Mouse (Mus musculus) urinary bladder, postnatal 14 days (tissue): Measurements from ENCODE around the gene Apoh.

ENCODE experiments used
- DNase-seq: peaks from one replicate; pipeline ENCODE4 v3.0.0; 2021; ENCODE audit warnings: low spot score

The Apoh gene

GRCm38 (mm10) chr11:108333583-108334379 lies 9.4 kb upstream of the Apoh start:
- no peak for DNase-seq

- DNase-seq, result no peak
These were observed 8.5 kb upstream of the Apoh start for GRCm38 (mm10) chr11:108334658-108335057.

GRCm38 (mm10) chr11:108335536-108335935 lies 7.6 kb upstream of the Apoh start:
- DNase-seq, result no peak

GRCm38 (mm10) chr11:108336445-108336844 lies 6.7 kb upstream of the Apoh start:
- DNase-seq, result no peak

GRCm38 (mm10) chr11:108340293-108340692 lies 2.9 kb upstream of the Apoh start:
- DNase-seq, result no peak

GRCm38 (mm10) chr11:108341783-108342182 lies 1.4 kb upstream of the Apoh start:
- DNase-seq, result no peak

- DNase-seq, result peak; percentile 94
These were observed 772 bp downstream of the Apoh start, which contains the start of gene Prkca for GRCm38 (mm10) chr11:108343789-108344462. Gene Prkca (minus strand): TSS chr11:108343928.

- no peak for DNase-seq
These were observed 1.6 kb downstream of the Apoh start for GRCm38 (mm10) chr11:108344759-108345158.

- no peak for DNase-seq
These were observed 2.2 kb downstream of the Apoh start for GRCm38 (mm10) chr11:108345321-108345720.

GRCm38 (mm10) chr11:108350799-108351198 lies 7.6 kb downstream of the Apoh start:
- no peak for DNase-seq

GRCm38 (mm10) chr11:108352842-108353388 lies 9.8 kb downstream of the Apoh start:
- no peak for DNase-seq

GRCm38 (mm10) chr11:108356020-108356419 lies 12.9 kb downstream of the Apoh start:
- DNase-seq, result no peak

- DNase-seq, result no peak
These were observed 15.8 kb downstream of the Apoh start for GRCm38 (mm10) chr11:108358911-108359310.

- no peak for DNase-seq
These were observed 17.8 kb downstream of the Apoh start for GRCm38 (mm10) chr11:108360983-108361382.

GRCm38 (mm10) chr11:108362965-108363364 lies 19.8 kb downstream of the Apoh start:
- DNase-seq, result no peak

- DNase-seq, result no peak
These were observed 20.8 kb downstream of the Apoh start for GRCm38 (mm10) chr11:108363991-108364390.

GRCm38 (mm10) chr11:108364945-108365589 lies 21.9 kb downstream of the Apoh start:
- DNase-seq, result peak; percentile 83

GRCm38 (mm10) chr11:108365600-108365999 lies 22.4 kb downstream of the Apoh start:
- no peak for DNase-seq

GRCm38 (mm10) chr11:108367046-108367445 lies 23.9 kb downstream of the Apoh start:
- DNase-seq, result no peak

GRCm38 (mm10) chr11:108376815-108377214 lies 33.7 kb downstream of the Apoh start:
- DNase-seq, result no peak

GRCm38 (mm10) chr11:108377680-108378362 lies 34.7 kb downstream of the Apoh start:
- peak; percentile 80 for DNase-seq

GRCm38 (mm10) chr11:108378363-108378751 lies 35.2 kb downstream of the Apoh start:
- no peak for DNase-seq
